Mouse (Mus musculus) testis, postnatal 10 days (tissue): Measurements from ENCODE around the gene Klhl4.

Source experiments
- DNase-seq: peaks from one replicate; pipeline ENCODE4 v3.0.0; 2021; ENCODE audit warnings: low spot score

The Klhl4 gene

DNA sequence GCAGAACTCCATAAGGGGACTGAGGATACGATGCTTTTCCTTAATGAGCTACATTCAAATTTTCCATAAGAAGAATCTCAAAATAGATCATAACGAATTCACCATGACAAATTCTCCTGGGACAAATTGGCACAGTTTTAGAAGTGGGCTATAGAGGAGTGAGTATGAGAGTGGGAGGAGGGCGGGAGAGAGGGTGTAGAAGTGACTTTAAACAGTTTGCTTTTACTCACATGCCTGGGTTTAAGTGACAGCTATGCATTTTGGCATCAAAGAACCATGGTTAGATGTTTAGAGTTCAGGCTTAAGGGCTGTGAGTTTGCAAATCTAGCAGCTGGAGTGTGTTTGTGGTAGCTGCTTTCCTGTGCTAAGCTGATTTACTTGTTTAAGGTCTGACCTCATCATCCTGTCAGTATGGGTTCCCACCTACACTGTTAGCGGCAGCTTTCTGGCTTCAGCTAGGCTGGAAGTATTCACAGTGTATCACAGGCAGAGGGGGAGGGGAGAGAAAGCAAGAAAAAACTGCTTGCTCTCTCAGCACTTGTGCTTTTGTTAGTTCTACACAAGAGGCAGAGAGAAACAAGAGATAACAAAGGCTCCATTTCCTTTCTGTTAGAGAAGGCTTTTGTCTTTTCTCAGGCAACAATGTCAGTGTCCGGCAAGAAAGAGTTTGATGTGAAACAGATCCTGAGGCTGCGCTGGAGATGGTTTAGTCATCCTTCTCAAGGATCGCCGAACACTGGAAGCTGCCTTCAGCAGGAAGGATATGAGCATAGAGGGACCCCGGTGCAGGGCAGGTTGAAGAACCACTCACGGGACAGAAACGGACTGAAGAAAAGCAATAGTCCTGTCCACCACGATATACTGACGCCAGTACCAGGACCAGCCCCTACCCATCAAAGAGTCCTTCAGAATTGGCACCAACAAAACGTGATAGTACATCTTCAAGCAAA lies at the start of gene Klhl4:
Gene Klhl4, plus strand, starts transcription at position 552 of the 950 bp plus-strand sequence.
- no peak for DNase-seq

DNA sequence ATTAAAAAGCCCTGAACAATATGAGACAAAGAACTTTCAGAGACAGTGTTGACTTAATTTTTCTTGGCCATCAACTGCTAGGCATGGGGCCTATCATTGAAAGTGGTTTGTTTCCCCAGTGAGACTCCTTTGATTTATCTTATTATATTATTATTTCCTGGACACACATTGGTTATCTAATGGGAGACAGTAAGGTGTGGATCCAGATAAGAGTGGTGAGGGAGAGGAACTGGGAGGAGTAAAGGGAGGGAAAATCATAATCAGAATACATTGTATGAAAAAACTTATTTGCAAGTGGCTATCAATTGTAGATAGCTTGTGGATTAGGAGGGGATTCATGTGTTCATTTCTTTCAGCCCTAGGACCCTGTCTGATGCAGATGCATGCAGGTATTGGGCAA lies 10.0 kb downstream of the Klhl4 start:
- no peak for DNase-seq

DNA sequence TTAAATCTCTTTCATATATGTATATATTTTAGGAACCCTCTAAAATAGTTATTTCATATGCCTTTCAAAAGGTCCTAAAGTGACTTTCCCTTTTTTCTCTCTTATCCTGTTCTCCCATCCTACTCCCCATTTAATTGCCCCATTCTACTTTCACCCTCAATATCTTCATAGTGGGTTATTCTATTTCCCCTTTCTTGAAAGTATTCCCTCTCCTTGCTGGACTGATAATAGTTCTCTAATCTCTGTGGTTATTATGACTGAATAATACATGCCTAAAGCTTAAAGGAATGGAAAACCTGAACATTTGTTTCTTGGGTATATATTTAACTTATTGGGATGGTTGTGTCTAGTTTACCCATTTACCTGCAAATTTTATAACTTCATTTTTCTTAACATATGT lies 12.6 kb downstream of the Klhl4 start:
- no peak for DNase-seq

DNA sequence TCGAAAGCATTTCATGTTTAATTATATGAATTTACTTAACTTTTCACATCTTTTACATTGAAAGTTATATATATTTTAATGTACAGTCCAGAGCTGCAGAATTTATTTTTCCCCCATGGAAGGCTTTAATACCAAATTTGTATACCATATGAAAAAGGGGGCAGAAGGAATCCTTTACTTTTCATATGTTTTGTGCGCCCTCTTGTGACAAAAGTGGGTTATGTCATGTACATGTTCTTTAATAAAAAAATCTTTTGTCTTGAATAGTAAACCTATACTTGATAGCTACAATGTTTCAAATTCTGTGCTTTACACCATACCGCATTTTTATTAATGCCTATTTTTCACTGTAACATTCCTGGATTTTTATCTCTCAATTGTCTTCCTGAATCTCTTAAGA lies 84.0 kb downstream of the Klhl4 start:
- DNase-seq: no peak

DNA sequence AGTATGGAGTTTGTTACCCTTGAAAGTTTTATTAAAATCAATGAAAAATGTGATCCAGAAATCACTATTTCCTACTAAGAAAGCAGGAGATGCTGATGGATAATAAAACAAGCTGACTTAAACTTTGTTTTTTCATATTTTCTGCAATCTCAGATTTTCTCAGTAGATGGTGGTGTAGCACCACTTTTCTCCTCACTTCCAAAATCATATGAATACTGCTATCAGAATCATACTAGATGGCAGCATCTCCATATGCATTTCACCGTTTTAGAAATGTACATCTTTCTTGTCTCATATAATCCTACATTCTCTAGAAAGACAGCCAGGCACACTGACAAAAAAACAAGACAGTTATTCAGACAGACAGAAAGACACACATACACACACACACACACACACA lies 108.2 kb downstream of the Klhl4 start:
- no peak for DNase-seq
